Mouse (Mus musculus) cerebellum, postnatal 4 days (tissue): ENCODE measurements at regions not wholly inside any gene's neighbourhood (a gene's known extent, or its start where the extent isn't known, plus 50 kb on each side); places are given as distances from the start of the nearest gene placed in this dataset.
"Not testable (repeated sequence)": the region's sequence is repeated elsewhere in the genome, so short reads cannot be mapped to it uniquely, and the experiment has no call there.

Experiments
- DNase-seq, 2 experiments: peaks; one replicate each; pipeline ENCODE4 v3.0.0; 2022; ENCODE audit warnings: low spot score in 2 of 2, mixed read lengths in 1 of 2

- no peak for DNase-seq
Observed at GRCm38 (mm10) chr4:131416209-131416608, 421.9 kb downstream of the Ptpru start.

DNA sequence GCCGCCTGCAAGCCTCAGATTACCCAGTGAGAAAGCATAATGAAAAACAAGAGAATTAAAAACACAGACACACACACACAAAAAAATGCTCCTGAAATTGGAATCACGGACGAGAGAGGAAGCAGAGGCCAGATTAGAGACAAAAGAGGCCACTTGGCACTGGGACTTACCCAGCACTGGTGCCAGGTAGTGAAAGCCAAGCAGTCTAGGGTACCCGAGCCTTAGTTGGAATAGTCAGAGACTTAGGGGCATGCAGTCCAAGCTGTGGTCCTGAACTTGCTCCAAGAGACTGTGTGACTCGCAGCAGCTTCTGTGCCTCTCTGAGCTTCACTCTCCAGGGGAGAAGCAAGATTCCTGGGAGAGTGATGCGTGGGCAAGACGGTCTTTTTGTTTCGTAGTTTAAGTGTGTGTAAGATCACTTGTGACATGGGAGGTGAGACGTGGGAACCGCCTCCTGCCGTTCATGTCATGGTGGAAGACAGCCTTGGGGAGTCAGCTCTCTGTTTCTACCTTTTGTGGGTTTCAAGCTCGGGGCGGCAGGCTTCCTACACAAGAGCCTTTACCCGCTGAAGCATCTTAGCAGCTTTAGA lies 420.8 kb downstream of the Ptpru start:
- no peak for DNase-seq

GRCm38 (mm10) chr4:131425311-131425710 lies 412.8 kb downstream of the Ptpru start:
- DNase-seq = no peak

DNA sequence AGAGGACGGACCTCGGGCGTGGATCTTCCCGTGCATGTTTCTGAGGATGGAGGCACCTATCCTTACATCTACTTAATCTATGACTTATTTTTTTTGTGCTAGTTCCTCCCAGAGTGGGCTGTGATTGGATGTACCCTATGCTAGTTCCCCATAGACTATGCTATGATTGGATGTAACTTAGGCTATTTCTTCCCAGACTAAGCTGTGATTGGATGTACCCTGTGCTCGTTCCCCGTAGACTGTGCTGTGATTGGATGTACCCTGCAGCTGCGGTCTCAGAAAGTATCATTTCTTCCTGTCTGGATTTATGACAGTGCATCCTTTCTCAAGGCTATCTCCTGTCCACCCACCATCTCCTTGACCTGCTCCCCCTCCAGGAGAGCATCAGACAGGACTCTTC lies 410.2 kb downstream of the Ptpru start:
- DNase-seq = no peak

GRCm38 (mm10) chr4:131429356-131429755 lies 408.7 kb downstream of the Ptpru start:
- no peak for DNase-seq

GRCm38 (mm10) chr4:131430420-131430819 lies 407.7 kb downstream of the Ptpru start:
- no peak for DNase-seq

DNA sequence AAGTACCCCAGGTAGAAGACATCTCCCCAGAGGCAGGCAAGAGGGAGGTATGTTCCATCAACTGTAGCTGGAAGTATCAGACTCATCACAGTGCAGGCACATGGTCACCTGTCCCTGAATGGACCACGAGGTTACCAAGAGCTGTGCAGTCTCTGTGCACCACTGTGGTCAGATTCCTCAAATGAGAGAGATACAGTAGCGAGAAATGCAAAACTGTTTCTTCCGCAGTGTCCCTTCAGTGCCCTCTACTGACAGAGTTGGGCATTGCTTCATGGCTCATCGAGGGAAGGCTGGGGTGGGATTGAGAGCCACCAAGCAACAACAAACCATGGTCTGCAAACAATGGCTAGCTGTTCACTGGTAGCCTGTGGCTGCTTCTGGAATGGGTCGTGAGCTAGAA lies 406.9 kb downstream of the Ptpru start:
- DNase-seq = peak; percentile 68 to 88

GRCm38 (mm10) chr4:131432591-131433177 lies 405.4 kb downstream of the Ptpru start:
- no peak for DNase-seq

GRCm38 (mm10) chr4:131435222-131435621 lies 402.9 kb downstream of the Ptpru start:
- DNase-seq = no peak

GRCm38 (mm10) chr4:131438403-131438802 lies 399.7 kb downstream of the Ptpru start:
- DNase-seq = no peak

DNA sequence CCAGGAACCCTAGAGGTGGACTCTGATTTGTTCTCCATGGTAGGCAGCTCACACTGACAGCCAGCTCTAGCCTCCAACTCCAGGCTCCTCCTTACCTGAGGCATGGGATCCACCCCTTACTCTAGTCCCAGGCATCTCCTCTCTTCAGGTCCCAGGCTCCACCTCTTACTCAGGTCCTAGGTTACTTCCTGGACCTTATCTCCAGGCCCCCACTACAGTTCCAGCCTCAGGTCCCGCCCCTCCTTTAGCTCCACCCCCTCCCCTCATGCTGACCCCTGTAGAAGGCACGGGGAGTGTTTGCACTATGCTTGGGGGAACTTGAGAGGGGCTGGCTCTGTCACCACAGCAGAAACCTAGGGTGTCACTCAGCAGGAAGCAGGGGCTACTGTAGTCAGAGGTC lies 399.2 kb downstream of the Ptpru start:
- DNase-seq = no peak

GRCm38 (mm10) chr4:131440845-131441244 lies 397.2 kb downstream of the Ptpru start:
- no peak for DNase-seq

DNA sequence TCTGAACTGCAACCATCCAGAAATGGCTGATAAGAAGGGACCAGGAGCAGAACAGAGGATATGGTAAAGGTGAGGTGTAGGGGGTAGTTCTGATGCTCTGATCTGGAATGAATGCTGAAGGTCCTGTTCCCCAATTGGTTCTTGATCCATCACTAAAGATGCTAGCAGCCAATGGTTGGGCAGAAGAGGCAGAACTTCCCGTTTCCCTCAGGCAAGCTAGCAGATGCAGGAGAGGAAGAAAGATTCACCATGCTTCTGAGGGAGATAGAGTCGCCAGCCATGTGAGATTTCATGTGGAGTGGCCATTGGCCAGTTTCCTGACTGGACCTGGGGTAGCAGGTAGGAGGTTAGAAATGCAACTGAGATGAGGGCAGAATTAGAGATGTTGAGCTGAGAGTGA lies 394.6 kb downstream of the Ptpru start:
- no peak for DNase-seq

GRCm38 (mm10) chr4:131450296-131450695 lies 387.8 kb downstream of the Ptpru start:
- DNase-seq = not testable (repeated sequence)

DNA sequence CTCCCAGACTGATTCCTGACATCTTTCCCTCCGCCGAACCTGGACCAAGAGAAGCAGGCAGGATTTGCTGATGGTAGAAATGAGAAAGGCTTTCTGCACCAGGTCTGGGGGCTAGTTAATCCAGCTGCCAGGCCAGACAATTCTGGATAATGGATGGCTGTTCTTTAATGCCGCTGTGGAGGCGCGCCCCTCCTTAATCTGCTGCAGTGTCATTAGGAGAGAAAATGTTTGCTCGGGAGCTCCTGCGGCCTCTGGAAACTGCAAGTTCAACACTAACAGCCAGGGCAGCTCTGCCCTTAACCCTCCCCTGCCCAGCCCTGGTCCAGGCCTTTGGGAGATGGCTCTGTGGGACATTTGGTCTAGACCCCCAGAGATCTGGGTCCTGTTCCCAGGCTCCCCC lies 380.5 kb downstream of the Ptpru start:
- no peak for DNase-seq

GRCm38 (mm10) chr4:131459746-131460145 lies 378.3 kb downstream of the Ptpru start:
- no peak for DNase-seq

DNA sequence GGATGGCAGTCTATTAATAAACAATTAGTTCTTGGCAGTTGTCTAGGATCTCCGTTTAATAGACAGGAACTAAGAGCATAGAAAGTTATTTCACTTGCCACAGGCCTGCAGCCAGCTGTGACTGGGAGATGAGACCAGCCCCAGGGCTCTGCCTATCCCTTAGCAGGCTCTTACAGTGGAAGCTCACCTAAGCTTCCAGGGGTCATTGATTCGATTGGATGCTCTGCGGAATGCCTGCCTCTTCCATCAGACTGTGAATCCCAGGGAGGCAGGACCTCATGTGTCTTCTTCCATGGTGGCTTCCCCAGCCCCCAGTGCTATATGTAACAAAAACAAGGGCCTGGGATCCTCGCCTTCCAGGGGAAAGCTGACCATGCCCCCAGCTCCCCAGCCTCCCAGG lies 376.8 kb downstream of the Ptpru start:
- DNase-seq = no peak

GRCm38 (mm10) chr4:131461728-131462127 lies 376.4 kb downstream of the Ptpru start:
- no peak for DNase-seq

GRCm38 (mm10) chr4:131475023-131475422 lies 363.1 kb downstream of the Ptpru start:
- no peak for DNase-seq

DNA sequence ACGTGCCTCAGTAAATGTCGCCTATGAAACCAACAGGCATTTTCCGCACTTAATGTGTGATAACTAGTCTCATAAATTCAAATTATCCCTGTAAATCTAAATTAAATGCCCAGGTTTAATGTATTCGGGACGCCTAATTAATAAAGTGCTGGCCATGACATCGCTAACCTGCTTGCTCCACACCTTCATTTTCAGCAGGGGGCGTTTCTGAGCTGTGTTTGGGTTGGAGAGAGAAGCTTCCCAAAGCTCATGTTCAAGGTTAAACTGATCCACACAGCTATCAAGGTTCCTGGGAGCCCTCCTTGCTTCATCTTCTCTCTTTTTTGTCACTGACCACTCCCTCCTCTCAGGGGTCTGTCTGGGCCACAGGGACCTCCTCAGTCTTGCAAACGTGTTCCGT lies 359.2 kb downstream of the Ptpru start:
- no peak for DNase-seq

DNA sequence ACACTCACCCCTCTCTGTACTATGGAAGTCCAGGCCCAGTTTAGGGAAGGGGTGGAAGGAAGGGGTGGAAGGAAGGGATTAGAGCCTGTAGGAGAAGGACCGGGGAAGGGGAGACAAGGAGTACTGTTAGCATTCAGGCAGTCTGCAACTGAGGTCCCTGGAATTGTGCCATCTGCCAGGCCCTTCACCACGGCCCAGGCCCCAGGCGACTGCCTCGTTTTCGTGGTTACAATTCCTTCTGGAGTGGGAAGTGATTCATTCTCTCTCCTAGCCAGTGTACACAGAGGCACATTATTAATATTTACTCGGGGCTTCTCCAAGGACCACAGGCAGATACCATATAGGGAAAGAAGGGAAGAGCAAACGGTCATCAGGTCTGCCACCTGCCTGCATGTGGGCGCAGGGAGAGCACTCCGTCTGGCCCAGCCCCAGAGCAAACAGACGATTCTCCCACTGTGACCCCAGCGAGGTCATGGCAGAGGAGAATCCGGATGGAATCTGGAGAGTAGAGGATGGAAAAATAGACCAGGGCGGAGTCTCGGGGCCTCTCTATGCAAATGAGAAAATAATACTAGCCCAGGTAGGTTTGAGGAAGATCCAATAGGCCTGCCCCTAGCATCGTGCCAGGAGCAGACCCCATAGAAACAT lies 354.0 kb downstream of the Ptpru start:
- peak in 1 of 2 experiments; percentile 45 for DNase-seq

DNA sequence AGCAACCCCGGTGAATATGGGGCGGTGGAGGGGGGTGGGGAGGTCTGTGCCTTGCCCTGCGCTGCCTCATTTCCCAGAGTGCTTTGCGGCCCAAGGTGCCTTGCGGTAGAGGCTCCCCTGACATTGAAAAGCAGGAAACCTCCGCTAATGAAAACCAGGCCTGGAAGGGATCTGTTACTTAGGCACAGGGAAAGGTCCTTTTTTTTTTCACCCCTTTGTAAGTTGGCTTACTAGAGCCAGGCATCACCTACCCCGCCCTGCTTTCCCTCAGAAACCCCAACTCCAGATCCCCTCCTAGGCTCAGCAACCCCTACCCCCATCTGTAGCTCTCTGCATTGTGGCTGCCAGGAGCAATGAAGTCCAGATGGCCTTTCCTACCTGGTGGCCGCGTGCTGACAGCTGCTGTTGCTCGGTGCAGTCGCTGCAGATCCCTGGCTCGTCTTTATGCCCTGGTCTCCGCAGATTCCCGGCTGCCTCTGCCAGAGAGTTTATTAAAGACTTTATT lies 353.4 kb downstream of the Ptpru start:
- peak in 1 of 2 experiments; percentile 33 for DNase-seq

- no peak for DNase-seq
Observed at GRCm38 (mm10) chr4:131485126-131485825, 352.8 kb downstream of the Ptpru start.
